Mouse (Mus musculus): ENCODE results near the gene Eps8. TPM values are rescaled to one million over a fixed set of nuclear protein-coding genes. Genes with fewer than 3 reads are reported as not detected.

Gene Eps8
- polyA plus RNA-seq, 1 experiment from 2014 or later, result 33.4 TPM

- Histone ChIP-seq H3K36me3 (ENCODE audit: control insufficient read depth, insufficient read depth, low read length) (no peaks in the 10 kb centered on the region), H3K27me3 (ENCODE audit: control insufficient read depth, insufficient read depth, low read length) (no peaks in the 10 kb centered on the region), H3K4me2 (ENCODE audit: low read depth, low read length) (no peak overlapping the region), H3K9me3 (replicated peaks; ENCODE audit: control insufficient read depth, low read length) (no peaks in the 10 kb centered on the region), H3K4me3 (replicated peaks; ENCODE audit: low read length) (no peak overlapping the region), H3K27ac (ENCODE audit: low read length) (no peak overlapping the region), H3K4me1 (ENCODE audit: control insufficient read depth, insufficient read depth, low read length) (peaks cover 7% of the 10 kb centered on the region; the same call in 1 of the 2 replicates), H3K9ac (ENCODE audit: low read length) (no peak overlapping the region)
- no peak for ATAC-seq (ENCODE audit: insufficient read depth, low FRiP score)
- 86% methylated on average over 5 of the region's 5 CpGs for WGBS
These were observed 98.0 kb downstream of the Eps8 start for GRCm38 (mm10) chr6:137556636-137557035.

GRCm38 (mm10) chr6:137550181-137550580 is 104.5 kb downstream of the Eps8 start:
- H3K4me2 ChIP-seq (ENCODE audit: low read depth, low read length), result no peak overlapping the region
- 50% methylated on average over 8 of the region's 8 CpGs for WGBS
- ATAC-seq (ENCODE audit: insufficient read depth, low FRiP score), result peak; percentile 72; the same call in 1 of the 2 replicates
- H3K27ac ChIP-seq (ENCODE audit: low read length), result peak overlapping the region; percentile 16
- no peak overlapping the region for H3K9ac ChIP-seq (ENCODE audit: low read length)
- H3K4me1 ChIP-seq (ENCODE audit: control insufficient read depth, insufficient read depth, low read length), result no peaks in the 10 kb centered on the region
- no peaks in the 10 kb centered on the region for H3K9me3 ChIP-seq (replicated peaks; ENCODE audit: control insufficient read depth, low read length)
- H3K36me3 ChIP-seq (ENCODE audit: control insufficient read depth, insufficient read depth, low read length), result no peaks in the 10 kb centered on the region
- H3K4me3 ChIP-seq (replicated peaks; ENCODE audit: low read length), result no peak overlapping the region
- H3K27me3 ChIP-seq (ENCODE audit: control insufficient read depth, insufficient read depth, low read length), result no peaks in the 10 kb centered on the region

- Histone ChIP-seq H3K36me3 (ENCODE audit: control insufficient read depth, insufficient read depth, low read length) (no peaks in the 10 kb centered on the region), H3K27ac (ENCODE audit: low read length) (no peak overlapping the region), H3K4me2 (ENCODE audit: low read depth, low read length) (no peak overlapping the region), H3K9me3 (replicated peaks; ENCODE audit: control insufficient read depth, low read length) (no peaks in the 10 kb centered on the region), H3K4me1 (ENCODE audit: control insufficient read depth, insufficient read depth, low read length) (no peaks in the 10 kb centered on the region), H3K4me3 (replicated peaks; ENCODE audit: low read length) (no peak overlapping the region), H3K9ac (ENCODE audit: low read length) (no peak overlapping the region), H3K27me3 (ENCODE audit: control insufficient read depth, insufficient read depth, low read length) (no peaks in the 10 kb centered on the region)
- 67% methylated on average over 5 of the region's 5 CpGs for WGBS
- no peak for ATAC-seq (ENCODE audit: insufficient read depth, low FRiP score)
These were observed 106.1 kb downstream of the Eps8 start for GRCm38 (mm10) chr6:137548613-137549012.

- Histone ChIP-seq H3K27me3 (ENCODE audit: control insufficient read depth, insufficient read depth, low read length) (no peaks in the 10 kb centered on the region), H3K9me3 (replicated peaks; ENCODE audit: control insufficient read depth, low read length) (no peaks in the 10 kb centered on the region), H3K36me3 (ENCODE audit: control insufficient read depth, insufficient read depth, low read length) (no peaks in the 10 kb centered on the region), H3K4me1 (ENCODE audit: control insufficient read depth, insufficient read depth, low read length) (peaks cover 3% of the 10 kb centered on the region; the same call in 1 of the 2 replicates), H3K9ac (ENCODE audit: low read length) (no peak overlapping the region), H3K4me2 (ENCODE audit: low read depth, low read length) (no peak overlapping the region), H3K4me3 (replicated peaks; ENCODE audit: low read length) (no peak overlapping the region), H3K27ac (ENCODE audit: low read length) (no peak overlapping the region)
- ATAC-seq (ENCODE audit: insufficient read depth, low FRiP score), result no peak
- 67% methylated on average over 2 of the region's 2 CpGs for WGBS
These were observed 107.1 kb downstream of the Eps8 start for GRCm38 (mm10) chr6:137547555-137547954.

GRCm38 (mm10) chr6:137546101-137546500 is 108.6 kb downstream of the Eps8 start:
- Histone ChIP-seq H3K4me3 (replicated peaks; ENCODE audit: low read length) (no peak overlapping the region), H3K27ac (ENCODE audit: low read length) (no peak overlapping the region), H3K36me3 (ENCODE audit: control insufficient read depth, insufficient read depth, low read length) (no peaks in the 10 kb centered on the region), H3K4me2 (ENCODE audit: low read depth, low read length) (no peak overlapping the region), H3K9ac (ENCODE audit: low read length) (no peak overlapping the region), H3K4me1 (ENCODE audit: control insufficient read depth, insufficient read depth, low read length) (peaks cover 10% of the 10 kb centered on the region; the same call in 1 of the 2 replicates), H3K27me3 (ENCODE audit: control insufficient read depth, insufficient read depth, low read length) (no peaks in the 10 kb centered on the region), H3K9me3 (replicated peaks; ENCODE audit: control insufficient read depth, low read length) (no peaks in the 10 kb centered on the region)
- ATAC-seq (ENCODE audit: insufficient read depth, low FRiP score), result no peak
- 91% methylated on average over 6 of the region's 6 CpGs for WGBS

GRCm38 (mm10) chr6:137545341-137545740 is 109.3 kb downstream of the Eps8 start:
- Histone ChIP-seq H3K4me1 (ENCODE audit: control insufficient read depth, insufficient read depth, low read length) (peaks cover 11% of the 10 kb centered on the region; the same call in 1 of the 2 replicates), H3K4me2 (ENCODE audit: low read depth, low read length) (no peak overlapping the region), H3K36me3 (ENCODE audit: control insufficient read depth, insufficient read depth, low read length) (no peaks in the 10 kb centered on the region), H3K9me3 (replicated peaks; ENCODE audit: control insufficient read depth, low read length) (no peaks in the 10 kb centered on the region), H3K27ac (ENCODE audit: low read length) (no peak overlapping the region), H3K9ac (ENCODE audit: low read length) (no peak overlapping the region), H3K4me3 (replicated peaks; ENCODE audit: low read length) (no peak overlapping the region), H3K27me3 (ENCODE audit: control insufficient read depth, insufficient read depth, low read length) (no peaks in the 10 kb centered on the region)
- ATAC-seq (ENCODE audit: insufficient read depth, low FRiP score), result no peak
- 86% methylated on average over 3 of the region's 3 CpGs for WGBS

GRCm38 (mm10) chr6:137542231-137543152 is 112.2 kb downstream of the Eps8 start:
- 20% methylated on average over 10 of the region's 10 CpGs for WGBS
- no peaks in the 10 kb centered on the region for H3K27me3 ChIP-seq (ENCODE audit: control insufficient read depth, insufficient read depth, low read length)
- no peak overlapping the region for H3K4me3 ChIP-seq (replicated peaks; ENCODE audit: low read length)
- H3K9me3 ChIP-seq (replicated peaks; ENCODE audit: control insufficient read depth, low read length), result no peaks in the 10 kb centered on the region
- H3K4me1 ChIP-seq (ENCODE audit: control insufficient read depth, insufficient read depth, low read length), result peaks cover 13% of the 10 kb centered on the region
- no peak for ATAC-seq (ENCODE audit: insufficient read depth, low FRiP score)
- H3K9ac ChIP-seq (ENCODE audit: low read length), result 0 out of 2 replicates have a peak overlapping the region, but pooled peaks have one; percentile 42
- H3K36me3 ChIP-seq (ENCODE audit: control insufficient read depth, insufficient read depth, low read length), result no peaks in the 10 kb centered on the region
- no peak overlapping the region for H3K4me2 ChIP-seq (ENCODE audit: low read depth, low read length)
- peak overlapping the region; percentile 58 for H3K27ac ChIP-seq (ENCODE audit: low read length)

- peak; percentile 11; the same call in 1 of the 2 replicates for ATAC-seq (ENCODE audit: insufficient read depth, low FRiP score)
- Histone ChIP-seq H3K4me2 (ENCODE audit: low read depth, low read length) (peak overlapping the region; percentile 17; the same call in 1 of the 2 replicates), H3K27ac (ENCODE audit: low read length) (peak overlapping the region; percentile 58), H3K9ac (ENCODE audit: low read length) (no peak overlapping the region), H3K4me3 (replicated peaks; ENCODE audit: low read length) (no peak overlapping the region), H3K36me3 (ENCODE audit: control insufficient read depth, insufficient read depth, low read length) (no peaks in the 10 kb centered on the region), H3K9me3 (replicated peaks; ENCODE audit: control insufficient read depth, low read length) (no peaks in the 10 kb centered on the region), H3K27me3 (ENCODE audit: control insufficient read depth, insufficient read depth, low read length) (no peaks in the 10 kb centered on the region), H3K4me1 (ENCODE audit: control insufficient read depth, insufficient read depth, low read length) (peaks cover 13% of the 10 kb centered on the region)
- 50% methylated on average over 17 of the region's 17 CpGs for WGBS
These were observed 113.2 kb downstream of the Eps8 start for GRCm38 (mm10) chr6:137541216-137542176.

Data from stomach, embryonic 16.5 days (tissue).